23 mouse cellular contexts compared by ENCODE assay signal in genomic region chr11:44951506-44951905, GRCm38 (mm10).
DNase-seq lines count a peak whose midpoint lies in the region; ATAC-seq and TF ChIP-seq lines count a peak whose summit lies in the region.
"Had no signal": no experiment of that assay in that cellular context is flagged by ENCODE, and none has a peak within 500 bp of the region (broad histone marks: within the 10 kb centered on the region; RNA-seq: fewer than 3 reads in every experiment).

No protein-coding gene starts in this region.

- POLR2A ChIA-PET in Patski (lab: Charles Lee) = no interaction called here

- no peak overlapping the region for H3ac ChIP-seq in C2C12 (ENCODE audit: control insufficient read depth, insufficient read length, low read depth)

- H3K27ac ChIP-seq in embryonic fibroblast, embryonic 13.5 days (ENCODE audit: insufficient read depth, low read length) = peak overlapping the region; percentile 29; the same call in 1 of the 2 replicates
- H3K27ac ChIP-seq in forebrain, embryonic 16.5 days (ENCODE audit: low read length) = no peak overlapping the region
- H3K27ac ChIP-seq: embryonic facial prominence, embryonic 13.5 days; forebrain, embryonic 10.5 days; forebrain, embryonic 15.5 days; heart, embryonic 10.5 days; hindbrain, embryonic 12.5 days had no signal

- H3K4me2 ChIP-seq in forebrain, embryonic 16.5 days (ENCODE audit: low read length) = no peak overlapping the region
- H3K4me2 ChIP-seq: embryonic facial prominence, embryonic 13.5 days; forebrain, embryonic 15.5 days; hindbrain, embryonic 12.5 days had no signal

- H3K9ac ChIP-seq in forebrain, embryonic 16.5 days (replicated peaks; ENCODE audit: low read depth, low read length) = no peak overlapping the region
- H3K9ac ChIP-seq: embryonic facial prominence, embryonic 13.5 days; forebrain, embryonic 15.5 days; hindbrain, embryonic 12.5 days had no signal

- no peaks in the 10 kb centered on the region for H3K9me3 ChIP-seq in forebrain, embryonic 16.5 days (ENCODE audit: control insufficient read depth, low read length)
- H3K9me3 ChIP-seq: embryonic facial prominence, embryonic 13.5 days; forebrain, embryonic 10.5 days; forebrain, embryonic 15.5 days; heart, embryonic 10.5 days; hindbrain, embryonic 12.5 days had no signal

- peak; percentile 40 for ATAC-seq in Patski
- no peak for ATAC-seq in forebrain, embryonic 16.5 days
- ATAC-seq: activated CD4-positive, CD25-positive, alpha-beta regulatory T cell, adult 4 months; forebrain, embryonic 15.5 days; hindbrain, embryonic 16.5 days had no signal

- in situ Hi-C loops in Patski (cut with MboI; ENCODE audit: low pct_unique_long_range_greater_than_20kb) = no loop called here

- WGBS in lung, adult 2 months = 65% methylated on average over 4 of the region's 4 CpGs
- 94% methylated on average over 4 of the region's 4 CpGs for WGBS in forebrain, embryonic 16.5 days

- H3K27me3 ChIP-seq in C2C12 (ENCODE audit: control insufficient read depth, insufficient read depth, insufficient read length) (no peaks in the 10 kb centered on the region), Patski (no peaks in the 10 kb centered on the region)
- H3K27me3 ChIP-seq in forebrain, embryonic 16.5 days (replicated peaks; ENCODE audit: control insufficient read depth, insufficient read depth, low read length) = no peaks in the 10 kb centered on the region; the same call in 1 of the 2 replicates
- H3K27me3 ChIP-seq: embryonic facial prominence, embryonic 13.5 days; forebrain, embryonic 15.5 days; hindbrain, embryonic 12.5 days had no signal

- no peaks in the 10 kb centered on the region for H3K36me3 ChIP-seq in C2C12 (ENCODE audit: control insufficient read depth, insufficient read depth)
- no peaks in the 10 kb centered on the region for H3K36me3 ChIP-seq in forebrain, embryonic 16.5 days (ENCODE audit: control insufficient read depth, insufficient read depth)
- H3K36me3 ChIP-seq: embryonic facial prominence, embryonic 13.5 days; forebrain, embryonic 10.5 days; forebrain, embryonic 15.5 days; heart, embryonic 10.5 days; hindbrain, embryonic 12.5 days had no signal

- H3K79me2 ChIP-seq in C2C12 (ENCODE audit: control insufficient read depth, insufficient read depth) = no peaks in the 10 kb centered on the region

- H3K4me1 ChIP-seq in embryonic fibroblast, embryonic 13.5 days (ENCODE audit: control insufficient read depth, insufficient read depth, low read length) = peaks cover 16% of the 10 kb centered on the region
- no peaks in the 10 kb centered on the region for H3K4me1 ChIP-seq in lung, adult 2 months (ENCODE audit: control insufficient read depth, insufficient read depth, low read length)
- no peaks in the 10 kb centered on the region for H3K4me1 ChIP-seq in forebrain, embryonic 16.5 days (replicated peaks; ENCODE audit: control insufficient read depth, insufficient read depth, low read length)
- H3K4me1 ChIP-seq: forebrain, embryonic 10.5 days; forebrain, embryonic 15.5 days; heart, embryonic 10.5 days had no signal

- H3K4me3 ChIP-seq in C2C12 (ENCODE audit: insufficient read depth, poor library complexity, severe bottlenecking) = no peak overlapping the region
- H3K4me3 ChIP-seq in embryonic fibroblast, embryonic 13.5 days (ENCODE audit: insufficient read depth, low read length) = no peak overlapping the region
- no peak overlapping the region for H3K4me3 ChIP-seq in lung, adult 2 months (replicated peaks; ENCODE audit: extremely low read depth, low read depth, low read length)
- no peak overlapping the region for H3K4me3 ChIP-seq in forebrain, embryonic 16.5 days (replicated peaks; ENCODE audit: low read length)
- H3K4me3 ChIP-seq: embryonic facial prominence, embryonic 13.5 days; forebrain, embryonic 10.5 days; forebrain, embryonic 15.5 days; heart, embryonic 10.5 days; hindbrain, embryonic 12.5 days had no signal

- CTCF ChIA-PET in Patski (lab: Charles Lee) = no interaction called here

- no peak for TF ChIP-seq CTCF in C2C12 (IDR thresholded peaks at IDR 0.05; ENCODE audit: control insufficient read depth, insufficient read depth, insufficient read length)
- TF ChIP-seq CTCF in Patski (IDR thresholded peaks at IDR 0.05) = no peak
- TF ChIP-seq CTCF in embryonic fibroblast, embryonic 13.5 days (IDR thresholded peaks at IDR 0.05; ENCODE audit: borderline replicate concordance, insufficient read depth, low read length) = no peak
- TF ChIP-seq CTCF in lung, adult 2 months (IDR thresholded peaks at IDR 0.05; ENCODE audit: insufficient read depth, low read length) = no peak

- H3K79me3 ChIP-seq in C2C12 (ENCODE audit: low read depth) = no peaks in the 10 kb centered on the region

- DNase-seq in 3134 (ENCODE audit: extremely low read depth, insufficient read length, low spot score) = peak; percentile 83
- no peak for DNase-seq in Patski (ENCODE audit: low read depth, low spot score)
- DNase-seq in lung, adult 2 months = no peak
- DNase-seq in lung, postnatal 4 days = no peak
- DNase-seq in cerebellum, adult 8-10 months = no peak
- DNase-seq: adrenal gland, adult 2 months; adrenal gland, postnatal 25 days; cerebellum, adult 2 months; cerebellum, postnatal 14 days; gastrocnemius, postnatal 10 days; heart, postnatal 10 days; heart, postnatal 4 days; kidney, adult 18-20 months had no signal

- TF ChIP-seq POLR2A in embryonic fibroblast, embryonic 13.5 days (IDR thresholded peaks at IDR 0.05; ENCODE audit: low read depth, low read length) = no peak
- no peak for TF ChIP-seq POLR2A in lung, adult 2 months (IDR thresholded peaks at IDR 0.05; ENCODE audit: borderline replicate concordance, extremely low read depth, low read depth, low read length)

TF ChIP-seq in C2C12, 6 proteins besides CTCF, POLR2A, EP300 and RAD21:
- TF ChIP-seq MAX (IDR thresholded peaks at IDR 0.05) = peak; percentile 52
- TF ChIP-seq USF1 (IDR thresholded peaks at IDR 0.05; ENCODE audit: low read depth) = no peak
- no peak for TF ChIP-seq MYOG (IDR thresholded peaks at IDR 0.05; ENCODE audit: control insufficient read depth, extremely low read depth, insufficient read length)
- TF ChIP-seq CEBPB (IDR thresholded peaks at IDR 0.05; ENCODE audit: low read depth) = peak; percentile 25
- TF ChIP-seq FOSL1 (IDR thresholded peaks at IDR 0.05; ENCODE audit: insufficient read depth, low read length, poor library complexity, severe bottlenecking) = peak; percentile 65
- TF ChIP-seq MYOD1 (IDR thresholded peaks at IDR 0.05; ENCODE audit: control insufficient read depth, insufficient read length, low read depth) = peak; percentile 42
TF ChIP-seq in C2C12: peak in this region for 4.
